Mouse (Mus musculus) spleen, adult 12 weeks (tissue): ENCODE measurements around the gene Rffl.
A peak's percentile ranks its signal among the peaks of the same experiment; 100 is the strongest.

Experiments used
- DNase-seq: peaks from one replicate; pipeline ENCODE4 v3.0.0; 2022; ENCODE audit warnings: low spot score

Gene Rffl

DNA sequence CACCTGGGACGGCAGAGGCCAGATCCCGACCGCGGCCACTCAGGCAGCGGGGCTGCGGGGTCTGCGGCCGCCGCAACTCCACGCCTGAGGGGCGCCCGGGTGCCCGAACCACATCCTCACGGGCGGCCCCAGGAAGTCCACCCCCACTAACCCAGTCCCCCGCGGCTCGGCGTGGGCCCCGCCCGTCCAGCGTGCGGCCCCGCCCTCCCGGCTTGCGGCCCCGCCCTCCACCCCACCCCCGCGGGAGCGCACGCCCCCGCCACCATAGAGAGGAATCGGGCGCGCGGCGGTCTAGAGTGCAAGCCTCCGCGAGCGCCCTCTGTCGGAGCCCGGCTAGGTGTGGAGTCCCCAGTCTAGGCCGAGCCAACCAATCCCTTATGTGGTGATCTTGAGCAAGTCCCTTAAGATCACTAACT, at the start of gene Rffl:
Gene Rffl (minus strand): TSS at position 180 of the 416 bp plus-strand sequence.
- DNase-seq, result peak; percentile 88

- no peak for DNase-seq
Observed at GRCm38 (mm10) chr11:82920768-82921167, 49.8 kb upstream of the Rffl start.

- DNase-seq, result peak; percentile 60
Observed at GRCm38 (mm10) chr11:82914711-82915352, 43.8 kb upstream of the Rffl start.

- DNase-seq, result no peak
Observed at GRCm38 (mm10) chr11:82910679-82911389, 39.8 kb upstream of the Rffl start.

DNA sequence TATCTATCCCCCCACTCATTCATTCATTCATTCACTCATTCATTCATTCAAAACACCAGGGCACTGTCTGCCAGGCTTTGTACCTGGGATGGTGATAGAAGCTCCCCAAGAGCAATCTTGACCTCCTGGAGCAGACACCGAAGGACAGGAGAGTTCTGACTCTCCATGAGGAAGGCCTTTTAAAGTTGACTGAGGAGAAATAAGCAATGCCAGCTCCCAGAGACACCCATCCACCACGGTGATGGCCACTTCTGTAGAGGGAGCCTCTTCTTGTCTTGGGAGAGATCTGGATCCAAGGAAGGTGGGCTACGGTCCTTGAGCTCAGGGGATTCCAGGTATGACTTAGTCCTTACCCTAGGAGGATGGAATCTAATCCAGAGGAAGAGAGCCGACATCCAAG, 39.2 kb upstream of the Rffl start, which contains the start of gene Unc45b:
Gene Unc45b (plus strand): TSS at position 301 of the 400 bp plus-strand sequence.
- DNase-seq, result no peak

GRCm38 (mm10) chr11:82908608-82908989, 37.6 kb upstream of the Rffl start:
- no peak for DNase-seq

DNA sequence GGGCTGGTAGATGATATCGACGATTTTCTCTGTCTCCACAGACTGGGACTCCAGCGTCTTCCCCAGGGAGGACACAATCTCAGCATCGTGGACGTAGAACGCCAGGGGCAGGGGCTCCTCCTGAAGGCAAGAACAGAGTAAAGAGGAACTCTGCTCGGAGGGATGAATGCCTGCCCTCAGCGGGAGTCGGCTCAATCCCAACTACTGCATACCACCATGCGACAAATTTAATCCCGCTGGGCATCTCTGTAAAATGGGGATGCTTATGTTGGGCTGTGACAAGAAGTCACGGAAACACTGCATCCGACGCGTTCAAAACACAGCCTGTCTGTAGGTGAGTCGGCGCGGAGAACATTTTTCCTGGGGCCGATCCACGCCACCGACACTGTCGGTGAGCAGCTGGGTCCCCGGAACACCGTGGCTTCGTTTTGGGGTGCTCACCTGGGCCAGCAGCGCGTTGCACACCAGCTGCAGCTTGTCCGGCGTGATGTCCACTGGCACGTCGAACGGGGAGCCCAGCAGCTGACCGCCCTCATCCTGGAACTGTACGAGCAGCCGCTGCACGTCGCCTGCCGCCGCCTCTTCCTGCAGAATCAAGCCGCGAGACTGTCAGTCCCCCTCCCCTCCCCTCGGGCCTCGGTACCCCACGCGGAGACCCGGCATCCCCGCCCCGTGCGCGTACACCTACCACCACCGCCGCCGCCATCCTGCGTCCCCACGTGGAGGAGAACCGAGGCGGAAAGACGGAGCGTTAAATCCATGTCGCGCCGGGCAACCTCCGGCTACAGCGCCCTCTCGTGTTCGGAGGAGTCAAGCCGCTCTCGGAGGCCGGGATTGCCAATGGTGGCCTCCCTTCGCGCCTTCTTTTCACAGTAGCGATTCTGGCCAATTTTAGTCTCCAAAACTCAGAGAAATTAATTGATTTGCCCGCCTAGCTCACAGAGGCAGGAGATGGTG, 36.9 kb upstream of the Rffl start, which contains the start of gene Nle1:
Gene Nle1 (minus strand): TSS at position 761 of the 957 bp plus-strand sequence.
- peak; percentile 85 for DNase-seq

DNA sequence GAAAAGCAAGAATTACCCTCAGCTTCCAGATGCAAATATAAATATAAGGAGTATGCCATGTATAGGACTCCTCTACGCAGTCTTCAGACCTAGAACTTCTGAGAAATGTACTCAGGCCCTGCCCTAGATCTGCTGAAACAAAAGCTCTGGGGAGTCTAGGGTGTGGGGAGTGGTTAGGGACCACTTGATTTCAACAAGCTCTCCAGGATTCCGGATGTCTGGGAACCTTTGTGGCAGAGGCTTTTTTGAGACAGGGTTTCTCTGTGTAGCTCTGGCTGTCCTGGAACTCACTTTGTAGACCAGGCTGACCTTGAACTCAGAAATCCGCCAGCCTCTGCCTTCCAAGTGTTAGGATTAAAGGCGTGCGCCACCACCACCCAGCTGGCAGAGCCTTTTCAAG, 34.8 kb upstream of the Rffl start:
- no peak for DNase-seq

GRCm38 (mm10) chr11:82904952-82905351, 33.9 kb upstream of the Rffl start:
- no peak for DNase-seq

GRCm38 (mm10) chr11:82901606-82902310, 30.7 kb upstream of the Rffl start:
- DNase-seq, result no peak

DNA sequence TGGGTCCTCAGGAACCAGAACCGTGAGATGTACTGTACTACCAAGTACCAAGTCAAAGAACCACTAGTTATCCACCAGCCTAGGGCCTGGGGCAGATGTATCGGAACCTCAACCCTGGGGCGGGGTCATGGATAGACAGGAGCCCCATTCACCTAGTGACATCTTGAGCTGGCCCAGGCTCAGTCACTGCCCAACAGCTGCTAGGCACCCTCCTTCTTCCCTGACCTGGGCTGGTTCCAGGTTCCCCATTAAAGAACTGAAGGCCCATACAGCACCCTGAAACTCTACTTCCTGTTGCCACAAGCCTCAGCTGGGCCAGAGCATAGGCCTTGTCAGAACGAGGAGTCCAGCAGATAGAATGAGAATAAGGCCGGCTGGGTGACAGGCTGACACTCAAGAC, 28.7 kb upstream of the Rffl start:
- no peak for DNase-seq

DNA sequence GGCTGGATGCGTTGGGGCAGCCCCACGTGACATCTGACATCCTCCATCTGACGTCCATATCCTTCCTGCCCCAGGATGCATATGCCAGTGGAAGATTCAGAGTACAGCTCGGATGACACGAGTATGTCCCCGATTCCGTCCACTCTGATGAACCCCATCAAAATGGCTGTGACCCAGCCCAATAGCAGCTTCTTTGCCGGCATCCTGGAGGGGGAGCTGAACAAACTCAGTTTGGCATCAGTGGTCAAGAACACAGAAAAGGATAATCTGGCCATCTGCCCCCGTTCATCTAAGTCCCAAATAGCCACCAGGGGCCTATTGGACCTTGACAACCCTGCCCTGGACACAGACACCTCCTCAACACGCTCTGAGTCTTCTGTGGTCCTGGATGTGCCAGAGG, 26.5 kb upstream of the Rffl start:
- DNase-seq, result no peak

DNA sequence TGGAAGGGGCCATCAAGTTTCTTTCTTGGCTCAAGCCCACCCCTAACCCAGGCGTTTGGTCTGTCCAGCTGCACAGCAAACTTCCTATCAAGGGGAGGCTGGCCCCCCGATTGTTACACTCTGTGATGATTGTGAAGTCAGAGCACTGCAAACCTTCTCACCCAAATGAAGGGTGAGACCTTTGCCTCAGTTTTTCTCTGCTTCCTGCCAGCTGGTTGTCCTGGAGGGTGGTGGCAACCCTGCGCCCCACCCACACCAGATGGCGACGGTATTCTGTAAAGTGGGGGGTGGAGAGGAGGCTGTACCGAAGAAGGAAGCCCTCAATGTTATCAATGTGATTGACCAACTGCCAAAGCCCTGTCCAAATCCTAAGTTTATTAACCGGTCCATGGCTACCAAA, 20.9 kb upstream of the Rffl start, which contains the start of gene Fndc8:
Gene Fndc8 (plus strand): TSS at position 189 of the 400 bp plus-strand sequence.
- no peak for DNase-seq

DNA sequence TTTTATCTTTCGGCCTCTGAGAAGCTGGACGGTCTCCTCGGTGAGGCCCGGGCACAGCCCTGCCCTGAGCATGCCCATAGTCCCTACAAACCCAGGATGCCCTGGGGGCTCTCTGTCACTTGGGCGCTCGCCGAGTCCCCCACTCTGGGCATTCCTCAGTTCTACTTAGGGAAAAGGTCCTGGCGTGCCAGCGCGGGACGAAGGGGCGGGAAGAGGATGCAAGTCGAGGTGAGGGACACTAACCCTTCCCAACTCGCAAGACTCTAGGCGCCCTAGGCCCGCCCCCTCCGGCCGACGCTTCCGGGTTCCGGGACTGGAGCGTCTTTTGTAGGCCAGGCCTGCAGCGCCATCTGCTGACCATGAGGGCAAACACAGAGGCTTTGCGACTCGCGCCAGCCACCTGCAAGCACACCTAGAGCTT, 19.3 kb upstream of the Rffl start, which contains the start of gene Rad51d:
Gene Rad51d (minus strand): TSS at position 273 of the 421 bp plus-strand sequence.
- peak; percentile 92 for DNase-seq

GRCm38 (mm10) chr11:82889524-82890341, 18.7 kb upstream of the Rffl start:
- no peak for DNase-seq

DNA sequence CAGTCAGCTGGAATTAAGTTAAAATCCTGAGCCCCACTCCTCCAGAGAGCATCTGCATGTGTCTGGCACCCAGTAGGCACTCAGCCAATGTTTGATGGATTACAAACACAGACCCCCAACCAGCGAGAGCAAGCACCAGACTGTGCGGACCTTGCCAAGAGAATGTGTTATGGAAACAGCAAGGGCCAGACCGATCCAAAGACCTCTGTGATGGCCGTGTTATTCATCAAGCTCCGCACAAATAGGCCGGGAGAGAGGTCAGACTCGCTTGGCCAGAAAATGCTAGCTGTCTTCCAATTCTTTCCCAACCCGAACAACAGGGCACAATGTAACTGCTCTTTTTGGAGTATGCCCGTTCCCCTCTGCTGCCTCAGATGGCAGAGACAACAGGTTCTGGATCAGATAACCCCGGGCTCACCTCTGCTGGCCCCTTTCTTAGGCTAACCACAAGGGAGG, 17.5 kb upstream of the Rffl start:
- DNase-seq, result no peak

- no peak for DNase-seq
Observed at GRCm38 (mm10) chr11:82886559-82886958, 15.5 kb upstream of the Rffl start.

DNA sequence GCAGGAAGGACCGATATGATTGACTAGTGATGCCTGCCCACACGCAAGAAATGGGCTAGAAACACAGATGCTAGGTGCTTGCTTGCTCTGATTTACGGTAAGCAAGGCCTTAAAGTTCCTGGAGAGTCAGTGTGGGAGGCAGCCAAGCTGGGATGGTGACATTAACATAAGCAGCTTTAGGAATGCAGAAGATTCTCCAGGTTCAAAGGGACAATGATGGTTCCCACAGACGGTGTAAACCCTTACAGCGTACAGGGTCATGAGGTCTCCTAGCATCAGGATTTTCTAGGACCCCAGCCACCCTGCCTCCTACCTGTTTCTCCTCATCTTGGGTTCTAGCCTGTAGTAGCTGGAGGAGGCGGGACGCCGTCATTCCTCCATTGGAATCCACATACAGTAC, 12.2 kb upstream of the Rffl start:
- DNase-seq, result no peak

DNA sequence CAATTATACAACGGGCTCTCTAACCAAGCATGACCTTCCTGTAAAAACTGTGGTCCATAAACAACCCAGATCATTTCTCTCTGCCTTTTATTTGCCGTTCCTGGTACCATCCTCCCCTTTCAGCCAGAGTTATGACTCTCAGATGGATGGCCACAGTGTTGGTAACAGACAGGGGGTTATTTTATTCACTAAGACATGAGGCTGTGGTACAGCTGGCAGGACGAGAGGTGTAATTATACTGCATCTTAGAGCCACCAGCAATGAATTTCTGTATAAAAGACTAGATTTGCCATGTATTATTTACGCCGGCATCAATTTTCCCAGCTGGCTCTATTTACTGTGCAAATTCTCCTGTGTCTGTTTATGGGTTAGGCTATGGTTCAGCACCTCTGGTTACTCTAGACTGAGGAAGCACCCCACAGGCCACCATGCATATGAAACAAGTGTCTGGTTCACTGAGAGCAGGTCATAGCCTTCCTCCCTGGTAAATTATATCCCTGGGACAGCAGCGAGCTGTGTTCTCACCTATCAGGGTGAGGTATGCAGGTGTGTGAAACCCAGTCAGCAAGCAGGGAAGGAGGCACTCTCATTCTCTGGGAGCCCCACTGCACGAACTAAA, 6.8 kb upstream of the Rffl start:
- no peak for DNase-seq

DNA sequence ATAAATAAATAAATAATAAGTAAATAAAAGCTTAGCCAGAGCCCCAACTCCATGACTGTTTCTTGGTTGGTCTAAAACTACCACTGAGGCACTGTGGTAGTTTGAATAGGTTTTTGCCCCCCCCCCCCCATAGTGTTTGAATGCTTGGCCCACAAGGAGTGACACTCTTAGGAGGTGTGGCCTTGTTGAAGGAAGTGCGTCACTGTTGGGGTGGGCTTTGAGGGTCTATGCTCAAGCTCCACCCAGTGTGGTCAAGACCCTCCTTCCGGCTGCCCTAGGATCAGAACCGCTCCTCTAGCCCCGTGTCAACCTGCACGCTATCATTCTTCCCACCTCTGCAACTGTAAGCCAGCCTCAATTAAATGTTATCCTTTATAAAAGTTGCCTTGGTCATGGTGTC, 4.6 kb upstream of the Rffl start:
- DNase-seq, result no peak
